Mouse (Mus musculus): Measurements from ENCODE around the gene Slc35a1. TPM values are rescaled to one million over a fixed set of nuclear protein-coding genes. Genes with fewer than 3 reads are reported as not detected.

Gene Slc35a1
- polyA plus RNA-seq, 1 experiment = 20.4 TPM

GRCm38 (mm10) chr4:34723186-34723585, 35.9 kb upstream of the Slc35a1 start:
- no peak overlapping the region for H3K9ac ChIP-seq (ENCODE audit: low read depth, poor library complexity, severe bottlenecking)
- TF ChIP-seq CTCF (IDR thresholded peaks at IDR 0.05; ENCODE audit: low read depth, low read length) (no peak), EP300 (IDR thresholded peaks at IDR 0.05; ENCODE audit: insufficient read depth, low read depth, low read length) (no peak), POLR2A (IDR thresholded peaks at IDR 0.05; ENCODE audit: insufficient read depth, low read length) (no peak)
- H3K4me3 ChIP-seq (ENCODE audit: low read depth, low read length) = no peak overlapping the region
- no peaks in the 10 kb centered on the region for H3K4me1 ChIP-seq (ENCODE audit: control insufficient read depth, insufficient read depth, low read length)
- no peaks in the 10 kb centered on the region for H3K27me3 ChIP-seq (ENCODE audit: control insufficient read depth, insufficient read depth, low read length, poor library complexity, severe bottlenecking)
- peaks cover 17% of the 10 kb centered on the region for H3K9me3 ChIP-seq (replicated peaks; ENCODE audit: control insufficient read depth, insufficient read depth, low read length, poor library complexity, severe bottlenecking)
- H3K27ac ChIP-seq (ENCODE audit: insufficient read depth, low read length) = no peak overlapping the region
- no peaks in the 10 kb centered on the region for H3K36me3 ChIP-seq (ENCODE audit: control insufficient read depth, insufficient read depth, low read length, poor library complexity, severe bottlenecking)

- Histone ChIP-seq H3K9me3 (replicated peaks; ENCODE audit: control insufficient read depth, insufficient read depth, low read length, poor library complexity, severe bottlenecking) (peaks cover 18% of the 10 kb centered on the region), H3K4me3 (ENCODE audit: low read depth, low read length) (no peak overlapping the region), H3K27ac (ENCODE audit: insufficient read depth, low read length) (no peak overlapping the region), H3K27me3 (ENCODE audit: control insufficient read depth, insufficient read depth, low read length, poor library complexity, severe bottlenecking) (no peaks in the 10 kb centered on the region), H3K4me1 (ENCODE audit: control insufficient read depth, insufficient read depth, low read length) (no peaks in the 10 kb centered on the region), H3K36me3 (ENCODE audit: control insufficient read depth, insufficient read depth, low read length, poor library complexity, severe bottlenecking) (no peaks in the 10 kb centered on the region), H3K9ac (ENCODE audit: low read depth, poor library complexity, severe bottlenecking) (no peak overlapping the region)
- TF ChIP-seq EP300 (IDR thresholded peaks at IDR 0.05; ENCODE audit: insufficient read depth, low read depth, low read length) (no peak), CTCF (IDR thresholded peaks at IDR 0.05; ENCODE audit: low read depth, low read length) (peak; percentile 15)
These were observed 33.1 kb upstream of the Slc35a1 start for GRCm38 (mm10) chr4:34720127-34720895.

- TF ChIP-seq POLR2A (IDR thresholded peaks at IDR 0.05; ENCODE audit: insufficient read depth, low read length) (no peak), EP300 (IDR thresholded peaks at IDR 0.05; ENCODE audit: insufficient read depth, low read depth, low read length) (no peak), CTCF (IDR thresholded peaks at IDR 0.05; ENCODE audit: low read depth, low read length) (no peak)
- Histone ChIP-seq H3K4me3 (ENCODE audit: low read depth, low read length) (no peak overlapping the region), H3K36me3 (ENCODE audit: control insufficient read depth, insufficient read depth, low read length, poor library complexity, severe bottlenecking) (no peaks in the 10 kb centered on the region), H3K9ac (ENCODE audit: low read depth, poor library complexity, severe bottlenecking) (no peak overlapping the region), H3K9me3 (replicated peaks; ENCODE audit: control insufficient read depth, insufficient read depth, low read length, poor library complexity, severe bottlenecking) (peaks cover 18% of the 10 kb centered on the region), H3K27ac (ENCODE audit: insufficient read depth, low read length) (no peak overlapping the region), H3K4me1 (ENCODE audit: control insufficient read depth, insufficient read depth, low read length) (no peaks in the 10 kb centered on the region), H3K27me3 (ENCODE audit: control insufficient read depth, insufficient read depth, low read length, poor library complexity, severe bottlenecking) (no peaks in the 10 kb centered on the region)
These were observed 32.2 kb upstream of the Slc35a1 start for GRCm38 (mm10) chr4:34719421-34719820.

GRCm38 (mm10) chr4:34715062-34715461, 27.8 kb upstream of the Slc35a1 start:
- TF ChIP-seq CTCF (IDR thresholded peaks at IDR 0.05; ENCODE audit: low read depth, low read length) (no peak), POLR2A (IDR thresholded peaks at IDR 0.05; ENCODE audit: insufficient read depth, low read length) (no peak), EP300 (IDR thresholded peaks at IDR 0.05; ENCODE audit: insufficient read depth, low read depth, low read length) (no peak)
- H3K9ac ChIP-seq (ENCODE audit: low read depth, poor library complexity, severe bottlenecking) = no peak overlapping the region
- H3K9me3 ChIP-seq (replicated peaks; ENCODE audit: control insufficient read depth, insufficient read depth, low read length, poor library complexity, severe bottlenecking) = peaks cover 14% of the 10 kb centered on the region
- H3K4me1 ChIP-seq (ENCODE audit: control insufficient read depth, insufficient read depth, low read length) = no peaks in the 10 kb centered on the region
- H3K27ac ChIP-seq (ENCODE audit: insufficient read depth, low read length) = no peak overlapping the region
- no peak overlapping the region for H3K4me3 ChIP-seq (ENCODE audit: low read depth, low read length)
- no peaks in the 10 kb centered on the region for H3K36me3 ChIP-seq (ENCODE audit: control insufficient read depth, insufficient read depth, low read length, poor library complexity, severe bottlenecking)
- H3K27me3 ChIP-seq (ENCODE audit: control insufficient read depth, insufficient read depth, low read length, poor library complexity, severe bottlenecking) = no peaks in the 10 kb centered on the region

GRCm38 (mm10) chr4:34708127-34708526, 20.9 kb upstream of the Slc35a1 start:
- Histone ChIP-seq H3K9ac (ENCODE audit: low read depth, poor library complexity, severe bottlenecking) (no peak overlapping the region), H3K4me1 (ENCODE audit: control insufficient read depth, insufficient read depth, low read length) (no peaks in the 10 kb centered on the region), H3K27ac (ENCODE audit: insufficient read depth, low read length) (no peak overlapping the region), H3K36me3 (ENCODE audit: control insufficient read depth, insufficient read depth, low read length, poor library complexity, severe bottlenecking) (no peaks in the 10 kb centered on the region), H3K27me3 (ENCODE audit: control insufficient read depth, insufficient read depth, low read length, poor library complexity, severe bottlenecking) (no peaks in the 10 kb centered on the region), H3K4me3 (ENCODE audit: low read depth, low read length) (no peak overlapping the region), H3K9me3 (replicated peaks; ENCODE audit: control insufficient read depth, insufficient read depth, low read length, poor library complexity, severe bottlenecking) (no peaks in the 10 kb centered on the region)
- TF ChIP-seq CTCF (IDR thresholded peaks at IDR 0.05; ENCODE audit: low read depth, low read length) = no peak
- no peak for TF ChIP-seq POLR2A (IDR thresholded peaks at IDR 0.05; ENCODE audit: insufficient read depth, low read length)
- TF ChIP-seq EP300 (IDR thresholded peaks at IDR 0.05; ENCODE audit: insufficient read depth, low read depth, low read length) = no peak

GRCm38 (mm10) chr4:34707248-34707647, 20.0 kb upstream of the Slc35a1 start:
- Histone ChIP-seq H3K27ac (ENCODE audit: insufficient read depth, low read length) (no peak overlapping the region), H3K36me3 (ENCODE audit: control insufficient read depth, insufficient read depth, low read length, poor library complexity, severe bottlenecking) (no peaks in the 10 kb centered on the region), H3K4me3 (ENCODE audit: low read depth, low read length) (no peak overlapping the region), H3K9me3 (replicated peaks; ENCODE audit: control insufficient read depth, insufficient read depth, low read length, poor library complexity, severe bottlenecking) (no peaks in the 10 kb centered on the region), H3K9ac (ENCODE audit: low read depth, poor library complexity, severe bottlenecking) (no peak overlapping the region), H3K27me3 (ENCODE audit: control insufficient read depth, insufficient read depth, low read length, poor library complexity, severe bottlenecking) (no peaks in the 10 kb centered on the region), H3K4me1 (ENCODE audit: control insufficient read depth, insufficient read depth, low read length) (no peaks in the 10 kb centered on the region)
- TF ChIP-seq EP300 (IDR thresholded peaks at IDR 0.05; ENCODE audit: insufficient read depth, low read depth, low read length) (no peak), CTCF (IDR thresholded peaks at IDR 0.05; ENCODE audit: low read depth, low read length) (no peak), POLR2A (IDR thresholded peaks at IDR 0.05; ENCODE audit: insufficient read depth, low read length) (no peak)

Data from ES-Bruce4 (cell line).